8 mouse cellular contexts compared by ENCODE assay signal in the genomic region with DNA sequence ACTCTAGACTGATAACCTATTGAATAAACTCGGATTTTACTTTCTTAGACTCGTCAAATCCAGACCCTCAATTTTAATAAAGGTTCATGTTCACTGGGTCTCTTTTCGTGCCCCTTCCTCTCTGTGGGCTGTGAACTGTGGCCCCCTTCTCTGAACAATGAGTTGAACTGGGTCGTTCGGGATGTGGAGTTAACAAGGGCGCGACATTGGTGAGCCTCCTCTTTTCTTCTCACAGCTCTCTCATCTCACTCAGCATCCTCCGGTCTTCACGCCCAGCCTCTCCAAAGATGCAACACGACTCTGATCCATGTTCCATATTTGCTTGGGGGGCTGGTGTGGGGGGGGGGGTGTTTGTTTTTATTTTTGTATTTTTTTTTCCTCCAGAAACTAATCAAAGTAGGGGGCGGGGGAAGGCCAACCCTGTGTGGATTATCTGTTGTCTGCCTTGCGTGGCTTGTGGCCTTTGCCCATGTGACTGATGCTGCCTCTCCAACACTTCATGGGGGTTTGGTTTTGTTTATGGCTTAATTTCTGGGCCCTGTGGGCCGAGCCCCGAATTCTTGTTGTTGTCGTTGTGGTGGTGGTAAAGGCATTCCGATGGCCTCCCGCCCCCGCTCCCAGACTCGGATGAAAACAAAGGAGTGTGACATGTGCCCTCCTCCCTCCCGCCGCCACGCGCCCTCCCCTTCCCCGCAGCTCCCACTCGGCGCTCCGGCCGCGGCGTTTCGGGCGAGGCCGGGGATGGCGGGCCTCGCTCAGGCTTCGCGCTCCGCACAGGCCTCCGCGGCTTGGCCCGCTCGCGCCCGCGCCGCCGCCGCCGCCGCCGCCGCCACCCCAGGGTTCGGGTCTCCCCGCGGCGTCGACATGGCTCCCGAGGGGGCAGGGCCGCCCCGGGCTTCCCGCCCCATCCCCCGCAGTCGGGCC. TPM values are rescaled to one million over a fixed set of nuclear protein-coding genes. Genes with fewer than 3 reads are reported as not detected.
DNase-seq lines count a peak whose midpoint lies in the region; ATAC-seq and TF ChIP-seq lines count a peak whose summit lies in the region.

No protein-coding gene starts in this region.

- H3K4me2 ChIP-seq in embryonic facial prominence, embryonic 12.5 days (replicated peaks) = peak overlapping the region; percentile 67
- H3K4me2 ChIP-seq in limb, embryonic 12.5 days = peak overlapping the region; percentile 57
- H3K4me2 ChIP-seq in midbrain, embryonic 12.5 days (replicated peaks) = peak overlapping the region; percentile 51

- peaks cover 23% of the 10 kb centered on the region; the same call in 1 of the 2 replicates for H3K4me1 ChIP-seq in embryonic facial prominence, embryonic 12.5 days
- H3K4me1 ChIP-seq in limb, embryonic 12.5 days (replicated peaks) = peaks cover 18% of the 10 kb centered on the region
- peaks cover 23% of the 10 kb centered on the region for H3K4me1 ChIP-seq in midbrain, embryonic 12.5 days
- H3K4me1 ChIP-seq in spleen, adult 2 months (ENCODE audit: control insufficient read depth, insufficient read depth, insufficient read length) = peaks cover 2% of the 10 kb centered on the region

- TF ChIP-seq CTCF in spleen, adult 2 months (IDR thresholded peaks at IDR 0.05; ENCODE audit: extremely low read depth, insufficient read depth, insufficient read length, insufficient replicate concordance) = no peak

- peak overlapping the region; percentile 91 for H3K4me3 ChIP-seq in embryonic facial prominence, embryonic 12.5 days
- H3K4me3 ChIP-seq in limb, embryonic 12.5 days (replicated peaks) = peak overlapping the region; percentile 95
- peak overlapping the region; percentile 98 for H3K4me3 ChIP-seq in midbrain, embryonic 12.5 days
- peak overlapping the region; percentile 99 for H3K4me3 ChIP-seq in spleen, adult 2 months (ENCODE audit: extremely low read depth, insufficient read depth, insufficient read length)

- H3K9me3 ChIP-seq in embryonic facial prominence, embryonic 12.5 days = no peaks in the 10 kb centered on the region
- no peaks in the 10 kb centered on the region for H3K9me3 ChIP-seq in limb, embryonic 12.5 days
- H3K9me3 ChIP-seq in midbrain, embryonic 12.5 days = no peaks in the 10 kb centered on the region

- peak overlapping the region; percentile 99 for H3K9ac ChIP-seq in embryonic facial prominence, embryonic 12.5 days
- peak overlapping the region; percentile 100 for H3K9ac ChIP-seq in limb, embryonic 12.5 days (replicated peaks)
- H3K9ac ChIP-seq in midbrain, embryonic 12.5 days (replicated peaks) = peak overlapping the region; percentile 100

- under 1% methylated on average over 23 of the region's 63 CpGs for whole genome bisulfite sequencing in embryonic facial prominence, embryonic 12.5 days
- under 1% methylated on average over 59 of the region's 63 CpGs for WGBS in limb, embryonic 12.5 days
- under 1% methylated on average over 34 of the region's 63 CpGs for WGBS in midbrain, embryonic 12.5 days
- 2% methylated on average over 28 of the region's 63 CpGs for WGBS in spleen, adult 2 months

- peak; percentile 19 to 64 for DNase-seq in B cell, adult 2 months
- DNase-seq in adrenal gland, postnatal 36 days = peak; percentile 63 to 72
- DNase-seq in heart, adult 11 months = peak; percentile 96
- peak; percentile 36 for DNase-seq in kidney, adult 11 months
- DNase-seq in spleen, adult 2 months (ENCODE audit: low read depth in 1 of 2, low spot score in 2 of 2) = peak in 1 of 2 experiments; percentile 35

- TF ChIP-seq POLR2A in spleen, adult 2 months (IDR thresholded peaks at IDR 0.05; ENCODE audit: low read depth, low read length) = no peak

- no peaks in the 10 kb centered on the region for H3K36me3 ChIP-seq in embryonic facial prominence, embryonic 12.5 days
- peaks cover 13% of the 10 kb centered on the region for H3K36me3 ChIP-seq in limb, embryonic 12.5 days
- peaks cover 17% of the 10 kb centered on the region for H3K36me3 ChIP-seq in midbrain, embryonic 12.5 days
- no peaks in the 10 kb centered on the region for H3K36me3 ChIP-seq in spleen, adult 2 months (ENCODE audit: control insufficient read depth, insufficient read depth, low read length)

- no peaks in the 10 kb centered on the region for H3K27me3 ChIP-seq in embryonic facial prominence, embryonic 12.5 days
- H3K27me3 ChIP-seq in limb, embryonic 12.5 days = no peaks in the 10 kb centered on the region
- no peaks in the 10 kb centered on the region for H3K27me3 ChIP-seq in midbrain, embryonic 12.5 days
- no peaks in the 10 kb centered on the region for H3K27me3 ChIP-seq in spleen, adult 2 months (ENCODE audit: control insufficient read depth, insufficient read depth, low read length)

- ATAC-seq in embryonic facial prominence, embryonic 12.5 days (ENCODE audit: insufficient number of reproducible peaks, insufficient read depth, low FRiP score, low TSS enrichment) = peak; percentile 54
- ATAC-seq in limb, embryonic 12.5 days (ENCODE audit: insufficient number of reproducible peaks, insufficient read depth, low FRiP score, low TSS enrichment, low read depth) = peak; percentile 43
- peak; percentile 69 for ATAC-seq in midbrain, embryonic 12.5 days (ENCODE audit: low FRiP score, low read depth)

- peak overlapping the region; percentile 99 for H3K27ac ChIP-seq in embryonic facial prominence, embryonic 12.5 days
- peak overlapping the region; percentile 99 for H3K27ac ChIP-seq in limb, embryonic 12.5 days
- H3K27ac ChIP-seq in midbrain, embryonic 12.5 days (replicated peaks) = peak overlapping the region; percentile 99
- peak overlapping the region; percentile 98 for H3K27ac ChIP-seq in spleen, adult 2 months (ENCODE audit: insufficient read depth, low read length)

RNA-seq across cellular contexts. Expression of a gene that starts 2.0 kb away (rescaled TPM):
- 10 to 100 TPM; 29.1 to 33.6 TPM for total RNA-seq in adrenal gland, postnatal 36 days (2021)
- polyA plus RNA-seq in embryonic facial prominence, embryonic 12.5 days (2016; fragmentation: Nextera tagmentation; extraction: Ambion mirVana) = 148 and 159 TPM in 2 replicates
- polyA plus RNA-seq in limb, embryonic 12.5 days (2016; fragmentation: Nextera tagmentation; extraction: Ambion mirVana) = 147 and 150 TPM in 2 replicates
- polyA plus RNA-seq in midbrain, embryonic 12.5 days (2016; fragmentation: Nextera tagmentation; extraction: Ambion mirVana) = 343 and 355 TPM in 2 replicates
- 4.2 and 5.3 TPM in 2 replicates for polyA plus RNA-seq in spleen, adult 2 months (2012; rRNA removed)

Comparison
In these comparisons a context has a peak if more than half of its experiments do, and no peak if none do; other contexts are left out.
1. RNA of a gene that starts 2.0 kb away (polyA plus RNA-seq): 343 to 355 TPM in midbrain, embryonic 12.5 days, 148 to 159 TPM in embryonic facial prominence, embryonic 12.5 days and 147 to 150 TPM in limb, embryonic 12.5 days; 4.2 to 5.3 TPM in spleen, adult 2 months; every median in the first group is over 10 times any median in the second.
2. Peak in every context shown above with its lines, with median percentiles within 50 percentile points of each other: ATAC-seq, H3K27ac ChIP-seq, H3K4me2 ChIP-seq, H3K4me3 ChIP-seq and H3K9ac ChIP-seq.